Mouse (Mus musculus) kidney, adult 2 months (tissue): ENCODE data around the gene Snrpc.

Experiments
- CTCF ChIP-seq: fragments of 200-500 bp; conservative IDR thresholded peaks from 2 replicates; pipeline ENCODE4 v1.5.1; 2011; ENCODE audit warnings: low read depth, mild to moderate bottlenecking, control low read depth, low read length, moderate library complexity, mixed read lengths; ENCODE audit not compliant: insufficient read depth, insufficient read length
- POLR2A ChIP-seq: fragments of 200-500 bp; IDR thresholded peaks from one replicate; pipeline ENCODE4 v1.6.1; 2011; ENCODE audit warnings: low read depth, low read length, control low read depth

DNA sequence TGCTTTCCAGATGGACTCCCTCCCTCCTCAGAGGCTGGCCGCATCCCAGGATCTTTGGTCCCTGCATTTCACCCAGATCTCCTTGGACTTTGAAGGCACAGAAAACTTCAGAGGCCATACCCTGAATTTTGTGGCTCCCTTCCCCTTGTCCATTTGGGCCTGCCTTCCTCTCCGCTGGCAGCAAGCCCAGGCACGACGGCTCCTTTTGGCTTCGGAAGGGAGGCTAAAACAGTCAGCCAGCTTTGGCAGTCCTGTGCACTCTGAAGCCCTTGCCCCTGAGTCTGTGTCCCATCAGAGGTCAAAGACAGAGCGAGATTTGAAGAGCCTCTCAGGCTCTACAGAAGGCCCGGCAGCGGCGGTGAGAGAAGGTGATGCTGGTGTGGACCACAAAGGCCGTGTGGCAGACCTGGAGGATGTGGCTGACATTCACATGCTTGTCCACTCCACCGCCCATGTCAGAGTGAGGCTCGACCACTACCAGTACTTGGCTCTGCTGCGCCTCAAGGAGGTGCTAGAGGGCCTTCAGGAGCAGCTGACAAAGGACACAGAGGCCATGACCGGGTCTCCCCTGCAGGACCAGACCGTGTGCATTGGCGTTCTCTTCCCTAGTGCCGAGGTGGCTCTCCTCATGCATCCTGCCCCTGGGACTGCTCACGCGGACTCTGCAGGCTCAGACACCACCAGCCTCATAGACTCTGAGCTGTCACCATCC, 48.7 kb downstream of the Snrpc start:
- TF ChIP-seq CTCF, result 0 out of 2 replicates have a peak, but pooled peaks have one; percentile 28
- no peak for TF ChIP-seq POLR2A
